Mouse (Mus musculus) lung, adult 2 months (tissue): ENCODE data around the gene Ripor1. TPM values are rescaled to one million over a fixed set of nuclear protein-coding genes. Genes with fewer than 3 reads are reported as not detected.

Experiments
- DNase-seq: peaks from one replicate; pipeline ENCODE4 v3.0.0; 2022
- H3K4me1 ChIP-seq: fragments of 200-500 bp; 2 replicates; pipeline ENCODE4 v1.6.1; 2011; ENCODE audit warnings: low read length; ENCODE audit not compliant: control insufficient read depth, insufficient read depth
- H3K4me3 ChIP-seq: fragments of 200-500 bp; replicated peaks from 2 replicates; pipeline ENCODE3; 2011; ENCODE audit warnings: low read depth, mild to moderate bottlenecking, control low read depth, low read length; ENCODE audit errors: extremely low read depth
- CTCF ChIP-seq: fragments of 200-500 bp; IDR thresholded peaks from 2 replicates; pipeline ENCODE4 v1.5.1; 2011; ENCODE audit warnings: mild to moderate bottlenecking, low read length, control low read depth; ENCODE audit not compliant: insufficient read depth
- POLR2A ChIP-seq: fragments of 200-500 bp; IDR thresholded peaks from 2 replicates; pipeline ENCODE4 v1.6.1; 2011; ENCODE audit warnings: low read depth, mild to moderate bottlenecking, control low read depth, low read length, borderline replicate concordance; ENCODE audit errors: extremely low read depth
- WGBS: fragments of 180-500 bp; shearing (Covaris S2); methylation state at CpG from one replicate; pipeline ENCODE4 v1.1.7; 2018; 5-methylcytosine and 5-hydroxymethylcytosine counted together
- polyA plus RNA-seq: library from polyadenylated mRNA; depleted of rRNA; stranded (reverse); fragments of >200 nt; gene quantifications from 2 replicates; pipeline ENCODE4 v1.2.3, GENCODE M21; 2012

The Ripor1 gene
- polyA plus RNA-seq, 1 experiment: 71.7 TPM

- Histone ChIP-seq H3K4me1 (no peaks in the 10 kb centered on the region), H3K4me3 (no peak overlapping the region)
- DNase-seq: no peak
- TF ChIP-seq CTCF: no peak
- TF ChIP-seq POLR2A: no peak
Measured at GRCm38 (mm10) chr8:105573427-105573826, 31.6 kb upstream of the Ripor1 start.

GRCm38 (mm10) chr8:105574741-105575140, 30.3 kb upstream of the Ripor1 start:
- no peak for DNase-seq
- no peak for TF ChIP-seq POLR2A
- no peak for TF ChIP-seq CTCF
- no peaks in the 10 kb centered on the region for H3K4me1 ChIP-seq
- H3K4me3 ChIP-seq: no peak overlapping the region
- WGBS: 39% methylated on average over 6 of the region's 6 CpGs

- Histone ChIP-seq H3K4me3 (no peak overlapping the region), H3K4me1 (no peaks in the 10 kb centered on the region)
- no peak for TF ChIP-seq CTCF
- no peak for TF ChIP-seq POLR2A
- 48% methylated on average over 3 of the region's 3 CpGs for WGBS
- no peak for DNase-seq
Measured at GRCm38 (mm10) chr8:105575538-105575937, 29.5 kb upstream of the Ripor1 start.

- TF ChIP-seq POLR2A: no peak
- no peak for TF ChIP-seq CTCF
- no peak for DNase-seq
- no peak overlapping the region for H3K4me3 ChIP-seq
- H3K4me1 ChIP-seq: no peaks in the 10 kb centered on the region
- 53% methylated on average over 3 of the region's 3 CpGs for WGBS
Measured at GRCm38 (mm10) chr8:105579719-105580118, 25.3 kb upstream of the Ripor1 start.

- Histone ChIP-seq H3K4me3 (no peak overlapping the region), H3K4me1 (peaks cover 9% of the 10 kb centered on the region)
- 70% methylated on average over 2 of the region's 2 CpGs for WGBS
- DNase-seq: no peak
- no peak for TF ChIP-seq CTCF
- TF ChIP-seq POLR2A: no peak
Measured at GRCm38 (mm10) chr8:105592431-105592830, 12.6 kb upstream of the Ripor1 start.

GRCm38 (mm10) chr8:105593859-105594258, 11.2 kb upstream of the Ripor1 start:
- TF ChIP-seq POLR2A (no peak), CTCF (no peak)
- H3K4me1 ChIP-seq: peaks cover 9% of the 10 kb centered on the region
- DNase-seq: no peak
- no peak overlapping the region for H3K4me3 ChIP-seq
- 24% methylated on average over 15 of the region's 15 CpGs for WGBS

- no peak overlapping the region for H3K4me3 ChIP-seq
- 72% methylated on average over 18 of the region's 18 CpGs for WGBS
- no peak for DNase-seq
Measured at GRCm38 (mm10) chr8:105594451-105595242, 10.4 kb upstream of the Ripor1 start.

GRCm38 (mm10) chr8:105596362-105597034, 8.6 kb upstream of the Ripor1 start:
- peaks cover 9% of the 10 kb centered on the region for H3K4me1 ChIP-seq
- peak; percentile 86 for DNase-seq
- H3K4me3 ChIP-seq: peak overlapping the region; percentile 52
- TF ChIP-seq POLR2A: peak; percentile 61; the same call in 1 of the 2 replicates
- peak; percentile 85 for TF ChIP-seq CTCF
- WGBS: 4% methylated on average over 14 of the region's 14 CpGs

More at GRCm38 (mm10) chr8:105594451-105595242, 10.4 kb upstream of the Ripor1 start:
- H3K4me1 ChIP-seq: peaks cover 9% of the 10 kb centered on the region
- no peak for TF ChIP-seq POLR2A
- TF ChIP-seq CTCF: no peak

GRCm38 (mm10) chr8:105598777-105599176, 6.3 kb upstream of the Ripor1 start:
- TF ChIP-seq CTCF (no peak), POLR2A (no peak)
- Histone ChIP-seq H3K4me1 (peaks cover 9% of the 10 kb centered on the region), H3K4me3 (no peak overlapping the region)
- 75% methylated on average over 6 of the region's 6 CpGs for whole genome bisulfite sequencing
- DNase-seq: no peak
